Mouse (Mus musculus): ENCODE measurements around the gene Vmac. TPM values are rescaled to one million over a fixed set of nuclear protein-coding genes. Genes with fewer than 3 reads are reported as not detected.

Vmac gene
- polyA plus RNA-seq, 1 experiment from 2014 or later: 22.4 TPM

DNA sequence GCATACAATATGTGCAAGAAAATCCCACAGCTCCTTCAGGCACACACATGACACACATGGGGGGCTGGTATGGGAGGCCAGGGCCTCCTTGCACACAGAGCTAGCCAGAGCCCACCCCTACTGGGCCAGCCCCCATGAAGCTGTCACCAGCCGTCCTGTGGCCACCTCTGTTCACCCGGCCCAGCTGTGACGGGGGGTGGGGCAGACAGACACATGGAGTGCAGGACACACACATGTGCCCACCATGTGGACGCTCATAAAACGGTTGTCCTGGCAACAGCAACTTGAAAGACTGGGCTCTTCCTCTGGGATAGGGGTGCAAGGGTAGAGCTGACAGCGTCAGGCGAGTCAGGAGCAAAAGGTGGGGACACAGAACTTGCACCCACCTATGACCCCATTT is 41.4 kb upstream of the Vmac start:
- H3K4me1 ChIP-seq (ENCODE audit: insufficient read depth, low read length): peaks cover 38% of the 10 kb centered on the region

DNA sequence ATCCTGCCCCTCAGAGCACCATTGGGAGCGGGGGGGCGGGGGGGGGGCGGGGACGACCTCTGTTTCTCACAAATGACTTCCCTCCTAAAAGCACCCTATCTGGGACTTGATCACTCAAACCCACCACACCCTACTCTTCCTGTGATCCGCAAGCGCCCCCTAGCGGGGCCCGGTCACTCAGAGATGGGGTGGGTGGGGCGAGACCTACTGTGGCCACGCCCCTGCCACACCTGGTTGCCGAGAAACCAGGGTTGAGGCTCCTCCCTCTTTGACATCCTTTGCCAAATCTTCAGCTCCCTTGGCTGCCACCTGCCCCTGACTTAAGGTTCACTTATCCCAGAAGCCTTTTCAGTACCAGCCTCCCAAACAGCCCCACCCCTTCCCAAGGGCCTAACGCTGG is 40.3 kb upstream of the Vmac start:
- Histone ChIP-seq H3K4me1 (ENCODE audit: insufficient read depth, low read length) (peaks cover 34% of the 10 kb centered on the region), H3K36me3 (ENCODE audit: insufficient read depth, low read length) (no peaks in the 10 kb centered on the region), H3K4me3 (ENCODE audit: low read length) (peak overlapping the region; percentile 59; the same call in 1 of the 2 replicates), H3K27me3 (ENCODE audit: insufficient read depth, low read length) (peaks cover 41% of the 10 kb centered on the region), H3K9ac (replicated peaks; ENCODE audit: low read length) (0 out of 2 replicates have a peak overlapping the region, but pooled peaks have one; percentile 2), H3K4me2 (replicated peaks; ENCODE audit: low read depth, low read length) (peak overlapping the region; percentile 100), H3K27ac (ENCODE audit: low read length) (peak overlapping the region; percentile 1; the same call in 1 of the 2 replicates), H3K9me3 (ENCODE audit: low read length) (no peaks in the 10 kb centered on the region)
- no peak for ATAC-seq (ENCODE audit: low FRiP score, low TSS enrichment)
- 4% methylated on average over 12 of the region's 12 CpGs for WGBS

More for the DNA sequence above, 41.4 kb upstream of the Vmac start:
- no peak overlapping the region for H3K27ac ChIP-seq (ENCODE audit: low read length)
- no peak overlapping the region for H3K4me2 ChIP-seq (replicated peaks; ENCODE audit: low read depth, low read length)
- ATAC-seq (ENCODE audit: low FRiP score, low TSS enrichment): no peak
- no peaks in the 10 kb centered on the region for H3K36me3 ChIP-seq (ENCODE audit: insufficient read depth, low read length)
- no peak overlapping the region for H3K9ac ChIP-seq (replicated peaks; ENCODE audit: low read length)
- peaks cover 30% of the 10 kb centered on the region for H3K27me3 ChIP-seq (ENCODE audit: insufficient read depth, low read length)
- no peak overlapping the region for H3K4me3 ChIP-seq (ENCODE audit: low read length)
- H3K9me3 ChIP-seq (ENCODE audit: low read length): no peaks in the 10 kb centered on the region
- WGBS: 27% methylated on average over 7 of the region's 7 CpGs

DNA sequence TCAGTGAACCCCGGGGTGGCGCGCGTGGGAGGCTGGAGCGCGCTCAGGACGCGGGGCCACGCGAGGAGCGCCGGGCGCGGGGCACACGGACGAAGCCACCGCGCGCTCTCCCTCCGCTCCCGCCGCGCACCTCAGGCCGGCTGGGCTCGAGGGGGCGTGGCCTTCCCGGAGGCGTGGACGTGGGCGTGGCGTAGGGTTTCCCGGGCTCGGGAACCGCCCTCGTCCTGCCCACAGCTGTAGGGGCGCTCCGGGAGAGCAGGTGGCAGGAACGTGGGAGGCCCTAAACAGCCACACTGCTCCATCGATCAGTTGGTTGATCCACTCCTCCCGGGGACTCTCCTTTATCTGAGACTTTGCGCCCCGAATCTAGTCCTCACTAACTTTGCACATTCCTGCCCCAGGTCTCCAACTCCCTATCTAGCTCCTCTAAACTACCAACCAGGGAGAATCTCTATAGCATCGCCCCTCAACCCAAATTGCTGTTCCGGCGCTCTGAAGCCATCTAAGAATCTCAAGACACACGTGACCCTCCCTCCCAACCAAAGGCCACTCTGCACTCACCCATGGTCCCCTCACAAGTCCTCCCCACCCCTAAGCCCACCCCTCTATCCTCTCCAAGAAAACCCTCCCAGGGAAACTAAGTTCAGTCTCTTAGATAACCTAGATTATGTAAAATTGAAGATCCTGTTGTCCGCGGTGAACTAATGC is 39.7 kb upstream of the Vmac start, which contains the start of gene Nrtn:
TSS of gene Nrtn (minus strand) at position 115 of the 708 bp plus-strand sequence.
- Histone ChIP-seq H3K36me3 (ENCODE audit: insufficient read depth, low read length) (no peaks in the 10 kb centered on the region), H3K9me3 (ENCODE audit: low read length) (no peaks in the 10 kb centered on the region), H3K27ac (ENCODE audit: low read length) (peak within 1 kb of the TSS; percentile 1; the same call in 1 of the 2 replicates), H3K4me1 (ENCODE audit: insufficient read depth, low read length) (peaks cover 29% of the 10 kb centered on the region), H3K9ac (replicated peaks; ENCODE audit: low read length) (peak within 1 kb of the TSS; percentile 71), H3K4me3 (ENCODE audit: low read length) (peak within 1 kb of the TSS; percentile 59), H3K4me2 (replicated peaks; ENCODE audit: low read depth, low read length) (peak within 1 kb of the TSS; percentile 100), H3K27me3 (ENCODE audit: insufficient read depth, low read length) (peaks cover 46% of the 10 kb centered on the region)
- WGBS: under 1% methylated on average over 46 of the region's 48 CpGs
- ATAC-seq (ENCODE audit: low FRiP score, low TSS enrichment): peak; percentile 67

- no peaks in the 10 kb centered on the region for H3K36me3 ChIP-seq (ENCODE audit: insufficient read depth, low read length)
- peak overlapping the region; percentile 59 for H3K4me3 ChIP-seq (ENCODE audit: low read length)
- peak overlapping the region; percentile 100 for H3K4me2 ChIP-seq (replicated peaks; ENCODE audit: low read depth, low read length)
- no peaks in the 10 kb centered on the region for H3K9me3 ChIP-seq (ENCODE audit: low read length)
- WGBS: 1% methylated on average over 51 of the region's 51 CpGs
- peaks cover 53% of the 10 kb centered on the region for H3K27me3 ChIP-seq (ENCODE audit: insufficient read depth, low read length)
- peak overlapping the region; percentile 71 for H3K9ac ChIP-seq (replicated peaks; ENCODE audit: low read length)
- peak; percentile 32 for ATAC-seq (ENCODE audit: low FRiP score, low TSS enrichment)
- peaks cover 24% of the 10 kb centered on the region for H3K4me1 ChIP-seq (ENCODE audit: insufficient read depth, low read length)
- H3K27ac ChIP-seq (ENCODE audit: low read length): no peak overlapping the region
These were observed 39.0 kb upstream of the Vmac start for GRCm38 (mm10) chr17:56756703-56757399.

GRCm38 (mm10) chr17:56754271-56755185 is 36.7 kb upstream of the Vmac start:
- Histone ChIP-seq H3K9ac (replicated peaks; ENCODE audit: low read length) (no peak overlapping the region), H3K36me3 (ENCODE audit: insufficient read depth, low read length) (no peaks in the 10 kb centered on the region), H3K9me3 (ENCODE audit: low read length) (no peaks in the 10 kb centered on the region), H3K4me1 (ENCODE audit: insufficient read depth, low read length) (peaks cover 20% of the 10 kb centered on the region), H3K4me2 (replicated peaks; ENCODE audit: low read depth, low read length) (peak overlapping the region; percentile 32; the same call in 1 of the 2 replicates), H3K27me3 (ENCODE audit: insufficient read depth, low read length) (peaks cover 59% of the 10 kb centered on the region), H3K27ac (ENCODE audit: low read length) (no peak overlapping the region), H3K4me3 (ENCODE audit: low read length) (0 out of 2 replicates have a peak overlapping the region, but pooled peaks have one; percentile 3)
- 13% methylated on average over 36 of the region's 36 CpGs for WGBS
- ATAC-seq (ENCODE audit: low FRiP score, low TSS enrichment): no peak

DNA sequence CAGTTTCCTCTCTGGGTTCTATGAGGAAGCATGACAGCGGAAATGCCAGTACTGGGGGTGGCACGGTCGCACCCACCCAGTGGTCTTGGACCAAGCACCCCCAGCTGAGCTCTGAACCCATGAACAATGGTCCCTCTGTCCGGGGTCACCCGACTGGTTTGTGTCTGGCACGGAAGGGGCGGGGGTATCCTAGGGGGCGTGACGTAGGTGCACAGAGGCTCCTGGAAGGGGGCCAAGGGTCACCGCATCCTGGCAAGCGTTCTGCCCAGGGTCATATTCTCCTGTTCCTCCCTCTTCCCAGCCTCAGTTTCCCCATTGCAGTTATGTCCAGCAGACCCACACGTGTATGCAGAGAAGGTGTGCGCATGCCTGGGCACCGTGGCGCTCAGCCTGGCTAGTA is 35.6 kb upstream of the Vmac start:
- Histone ChIP-seq H3K4me2 (replicated peaks; ENCODE audit: low read depth, low read length) (no peak overlapping the region), H3K27ac (ENCODE audit: low read length) (no peak overlapping the region), H3K36me3 (ENCODE audit: insufficient read depth, low read length) (no peaks in the 10 kb centered on the region), H3K4me3 (ENCODE audit: low read length) (no peak overlapping the region), H3K27me3 (ENCODE audit: insufficient read depth, low read length) (peaks cover 59% of the 10 kb centered on the region), H3K4me1 (ENCODE audit: insufficient read depth, low read length) (peaks cover 20% of the 10 kb centered on the region), H3K9ac (replicated peaks; ENCODE audit: low read length) (no peak overlapping the region), H3K9me3 (ENCODE audit: low read length) (no peaks in the 10 kb centered on the region)
- no peak for ATAC-seq (ENCODE audit: low FRiP score, low TSS enrichment)
- 21% methylated on average over 15 of the region's 15 CpGs for WGBS

GRCm38 (mm10) chr17:56751404-56752072 is 33.7 kb upstream of the Vmac start:
- 25% methylated on average over 70 of the region's 71 CpGs for WGBS

DNA sequence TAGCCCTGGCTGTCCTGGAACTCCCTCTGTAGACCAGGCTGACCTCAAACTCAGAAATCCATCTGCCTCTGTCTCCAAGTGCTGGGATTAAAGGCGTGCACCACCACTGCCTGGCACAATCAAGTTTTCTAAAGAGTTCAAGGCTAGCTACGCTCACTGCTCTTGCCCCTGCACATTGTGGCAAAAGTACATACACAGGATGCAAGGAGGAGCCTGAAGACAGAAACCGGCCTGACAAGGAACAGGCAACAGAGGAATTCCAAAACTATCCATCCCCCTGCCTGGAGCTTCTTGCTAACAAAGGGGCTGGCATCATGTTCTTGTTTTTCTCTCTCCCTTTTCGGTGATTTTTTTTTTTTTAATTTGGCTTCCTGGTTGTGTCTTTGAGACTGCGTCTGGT is 26.4 kb upstream of the Vmac start:
- ATAC-seq (ENCODE audit: low FRiP score, low TSS enrichment): no peak

More at GRCm38 (mm10) chr17:56751404-56752072, 33.7 kb upstream of the Vmac start:
- Histone ChIP-seq H3K27ac (ENCODE audit: low read length) (no peak overlapping the region), H3K9me3 (ENCODE audit: low read length) (no peaks in the 10 kb centered on the region; the same call in 1 of the 2 replicates), H3K4me1 (ENCODE audit: insufficient read depth, low read length) (peaks cover 6% of the 10 kb centered on the region), H3K9ac (replicated peaks; ENCODE audit: low read length) (peak overlapping the region; percentile 53), H3K4me2 (replicated peaks; ENCODE audit: low read depth, low read length) (peak overlapping the region; percentile 52), H3K36me3 (ENCODE audit: insufficient read depth, low read length) (no peaks in the 10 kb centered on the region), H3K4me3 (ENCODE audit: low read length) (peak overlapping the region; percentile 33), H3K27me3 (ENCODE audit: insufficient read depth, low read length) (peaks cover 53% of the 10 kb centered on the region)
- peak; percentile 66 for ATAC-seq (ENCODE audit: low FRiP score, low TSS enrichment)

GRCm38 (mm10) chr17:56740788-56741160 is 23.0 kb upstream of the Vmac start:
- no peaks in the 10 kb centered on the region for H3K4me1 ChIP-seq (ENCODE audit: insufficient read depth, low read length)
- no peak overlapping the region for H3K9ac ChIP-seq (replicated peaks; ENCODE audit: low read length)
- H3K27me3 ChIP-seq (ENCODE audit: insufficient read depth, low read length): no peaks in the 10 kb centered on the region
- no peak overlapping the region for H3K27ac ChIP-seq (ENCODE audit: low read length)
- H3K4me3 ChIP-seq (ENCODE audit: low read length): no peak overlapping the region
- no peak for ATAC-seq (ENCODE audit: low FRiP score, low TSS enrichment)
- WGBS: 75% methylated on average over 17 of the region's 17 CpGs
- no peaks in the 10 kb centered on the region for H3K36me3 ChIP-seq (ENCODE audit: insufficient read depth, low read length)
- H3K4me2 ChIP-seq (replicated peaks; ENCODE audit: low read depth, low read length): no peak overlapping the region
- no peaks in the 10 kb centered on the region for H3K9me3 ChIP-seq (ENCODE audit: low read length)

More for the DNA sequence above, 26.4 kb upstream of the Vmac start:
- Histone ChIP-seq H3K9me3 (ENCODE audit: low read length) (no peaks in the 10 kb centered on the region; the same call in 1 of the 2 replicates), H3K27ac (ENCODE audit: low read length) (no peak overlapping the region), H3K27me3 (ENCODE audit: insufficient read depth, low read length) (0 out of 2 replicates have a peak, but pooled peaks cover 2% of the 10 kb centered on the region), H3K36me3 (ENCODE audit: insufficient read depth, low read length) (no peaks in the 10 kb centered on the region), H3K4me2 (replicated peaks; ENCODE audit: low read depth, low read length) (no peak overlapping the region), H3K4me1 (ENCODE audit: insufficient read depth, low read length) (no peaks in the 10 kb centered on the region), H3K9ac (replicated peaks; ENCODE audit: low read length) (no peak overlapping the region), H3K4me3 (ENCODE audit: low read length) (no peak overlapping the region)
- 59% methylated on average over 5 of the region's 5 CpGs for WGBS
